Mouse (Mus musculus) liver, embryonic 11.5 days (tissue): ENCODE data around the gene Pacrg. TPM values are rescaled to one million over a fixed set of nuclear protein-coding genes. Genes with fewer than 3 reads are reported as not detected.

Experiments used
- ATAC-seq: fragments of 200-750 bp; cut with Nextera tagmentation; replicated peaks from 2 replicates; pipeline ENCODE4 v1.8.0; 2017; ENCODE audit warnings: moderate number of reproducible peaks, mild to moderate bottlenecking, moderate TSS enrichment, moderate library complexity; ENCODE audit not compliant: low FRiP score
- DNase-seq: peaks from one replicate; pipeline ENCODE4 v3.0.0-alpha.2; 2017; ENCODE audit warnings: low spot score
- H3K27ac ChIP-seq: fragments of 300-500 bp; sonication (generic); 2 replicates; pipeline ENCODE4 v1.5.1; 2014; ENCODE audit warnings: mild to moderate bottlenecking, low read depth, low read length, control low read depth
- H3K27me3 ChIP-seq: fragments of 300-500 bp; sonication (generic); replicated peaks from 2 replicates; pipeline ENCODE4 v1.6.1; 2014; ENCODE audit warnings: low read length, mixed read lengths; ENCODE audit not compliant: control insufficient read depth, insufficient read depth
- H3K36me3 ChIP-seq: fragments of 300-500 bp; sonication (generic); 2 replicates; pipeline ENCODE4 v1.6.1; 2014; ENCODE audit warnings: mild to moderate bottlenecking, low read length, moderate library complexity, mixed read lengths; ENCODE audit not compliant: control insufficient read depth, insufficient read depth
- H3K4me1 ChIP-seq: fragments of 300-500 bp; sonication (generic); replicated peaks from 2 replicates; pipeline ENCODE4 v1.6.1; 2014; ENCODE audit warnings: low read length, mixed read lengths; ENCODE audit not compliant: control insufficient read depth, insufficient read depth
- H3K4me2 ChIP-seq: fragments of 300-500 bp; sonication (generic); 2 replicates; pipeline ENCODE4 v1.6.1; 2014; ENCODE audit warnings: mild to moderate bottlenecking, control low read depth, moderate library complexity
- H3K4me3 ChIP-seq: fragments of 300-500 bp; sonication (generic); 2 replicates; pipeline ENCODE4 v1.5.1; 2014; ENCODE audit warnings: low read depth, low read length, control low read depth
- H3K9ac ChIP-seq: fragments of 300-500 bp; sonication (generic); 2 replicates; pipeline ENCODE4 v1.6.1; 2014; ENCODE audit warnings: low read depth, low read length, control low read depth
- H3K9me3 ChIP-seq: fragments of 300-500 bp; sonication (generic); 2 replicates; pipeline ENCODE4 v1.6.1; 2016; ENCODE audit warnings: low read length, inconsistent platforms, mixed read lengths; ENCODE audit not compliant: control insufficient read depth
- WGBS: fragments of 180-500 bp; shearing (Covaris S2); extraction: QIAGEN DNeasy Blood & Tissue Kit; methylation state at CpG from one replicate; pipeline ENCODE4 v1.1.7; 2014; 5-methylcytosine and 5-hydroxymethylcytosine counted together
- polyA plus RNA-seq: library from polyadenylated mRNA; unstranded; fragments of >200 nt; fragmentation: Nextera tagmentation; extraction: Ambion mirVana; gene quantifications from 2 replicates; pipeline ENCODE4 v1.2.1, GENCODE M21; 2014

Gene Pacrg
- polyA plus RNA-seq, 1 experiment from 2014 or later = 0.41 TPM

DNA sequence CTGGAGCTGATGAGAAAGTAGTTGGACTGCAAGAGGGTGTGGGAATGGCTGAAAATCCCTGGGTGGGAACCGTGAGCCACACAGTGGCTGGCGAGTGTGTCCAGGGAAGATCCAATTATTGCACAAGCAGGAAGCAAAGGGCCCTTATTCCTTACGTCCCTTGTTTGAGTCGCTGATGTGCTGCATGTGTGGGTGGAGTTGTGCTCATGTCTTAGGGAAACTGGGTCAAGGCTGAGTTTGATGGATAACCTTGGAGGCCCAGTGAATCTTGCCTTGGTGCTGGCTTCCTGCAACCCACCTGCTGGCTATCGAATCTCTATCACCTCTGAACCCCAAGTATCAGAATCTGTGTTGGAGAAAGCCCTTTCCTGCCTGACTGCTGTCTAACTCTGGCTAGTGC lies 329.6 kb downstream of the Pacrg start:
- H3K9ac ChIP-seq = no peak overlapping the region
- H3K27ac ChIP-seq = no peak overlapping the region
- H3K27me3 ChIP-seq = no peaks in the 10 kb centered on the region
- DNase-seq (no peak), ATAC-seq (no peak)
- H3K4me3 ChIP-seq = no peak overlapping the region
- no peaks in the 10 kb centered on the region for H3K9me3 ChIP-seq
- 73% methylated on average over 5 of the region's 5 CpGs for WGBS
- no peak overlapping the region for H3K4me2 ChIP-seq
- no peaks in the 10 kb centered on the region for H3K4me1 ChIP-seq
- no peaks in the 10 kb centered on the region for H3K36me3 ChIP-seq

DNA sequence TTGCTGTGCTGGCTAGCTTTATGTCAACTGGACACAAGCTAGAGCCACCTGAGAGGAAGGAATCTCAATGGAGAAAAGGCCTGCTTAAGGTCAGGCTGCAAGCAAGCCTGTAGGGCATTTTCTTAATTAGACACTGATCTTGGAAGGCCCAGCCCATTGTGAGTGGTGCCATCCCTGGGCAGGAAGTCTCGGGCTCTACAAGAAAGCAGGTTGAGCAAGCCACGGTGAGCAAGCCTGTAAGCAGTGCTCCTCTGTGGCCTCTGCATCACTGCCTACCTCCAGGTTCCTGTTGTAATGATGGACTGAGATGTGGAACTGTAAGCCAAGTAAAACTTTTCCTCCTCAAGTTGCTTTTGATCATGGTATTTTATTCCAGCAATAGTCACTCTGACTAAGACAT lies 332.0 kb downstream of the Pacrg start:
- Histone ChIP-seq H3K9ac (no peak overlapping the region), H3K4me3 (no peak overlapping the region), H3K27me3 (no peaks in the 10 kb centered on the region), H3K36me3 (no peaks in the 10 kb centered on the region), H3K4me1 (no peaks in the 10 kb centered on the region), H3K4me2 (no peak overlapping the region), H3K27ac (no peak overlapping the region), H3K9me3 (no peaks in the 10 kb centered on the region)
- DNase-seq (no peak), ATAC-seq (no peak)
- 57% methylated on average over 2 of the region's 2 CpGs for WGBS

DNA sequence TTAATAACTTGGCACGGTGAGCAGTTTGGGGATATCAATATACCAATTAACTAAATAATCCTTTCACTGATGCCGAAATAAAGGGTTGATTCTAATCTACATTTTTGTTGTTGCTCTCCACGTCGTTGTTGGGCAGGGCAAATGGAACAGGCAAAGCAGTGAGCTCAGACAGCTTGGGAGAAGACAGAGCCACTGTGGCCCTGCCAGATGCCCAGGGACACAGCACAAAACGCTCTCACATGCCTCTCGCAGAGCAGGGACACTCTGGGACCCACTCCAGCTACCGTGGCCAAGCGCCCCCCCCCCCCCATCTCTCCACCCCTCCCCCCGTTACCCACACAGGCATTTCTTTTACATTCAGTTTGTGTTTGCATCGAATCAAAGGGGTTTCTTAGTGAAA lies 332.6 kb downstream of the Pacrg start:
- WGBS = 68% methylated on average over 10 of the region's 10 CpGs
- Histone ChIP-seq H3K27ac (no peak overlapping the region), H3K9me3 (no peaks in the 10 kb centered on the region), H3K36me3 (no peaks in the 10 kb centered on the region), H3K27me3 (no peaks in the 10 kb centered on the region), H3K4me2 (no peak overlapping the region), H3K4me3 (no peak overlapping the region), H3K9ac (no peak overlapping the region), H3K4me1 (no peaks in the 10 kb centered on the region)
- no peak for DNase-seq
- ATAC-seq = no peak

DNA sequence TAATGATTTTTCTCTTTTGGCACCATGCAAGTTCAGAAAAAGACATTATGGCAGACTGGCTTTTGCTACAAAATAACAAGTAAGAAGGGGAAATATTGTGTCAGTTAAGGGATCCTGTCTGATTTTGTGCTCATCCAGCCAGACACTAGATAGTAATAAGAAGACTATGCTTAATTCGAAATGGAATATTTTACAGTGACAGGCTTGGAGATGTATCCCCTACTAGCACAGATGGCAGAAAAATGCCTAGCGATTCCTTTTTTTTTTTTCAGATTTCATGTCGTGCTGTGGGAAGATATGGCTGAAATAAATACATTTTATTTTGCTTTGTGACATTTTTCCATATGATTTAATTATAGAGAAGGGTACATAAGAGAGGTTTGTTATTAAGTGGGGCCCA lies 333.2 kb downstream of the Pacrg start:
- 75% methylated on average over 3 of the region's 3 CpGs for WGBS
- no peaks in the 10 kb centered on the region for H3K9me3 ChIP-seq
- no peak overlapping the region for H3K4me3 ChIP-seq
- no peaks in the 10 kb centered on the region for H3K4me1 ChIP-seq
- H3K36me3 ChIP-seq = no peaks in the 10 kb centered on the region
- no peak overlapping the region for H3K27ac ChIP-seq
- DNase-seq = no peak
- no peak overlapping the region for H3K9ac ChIP-seq
- H3K4me2 ChIP-seq = no peak overlapping the region
- ATAC-seq = no peak
- no peaks in the 10 kb centered on the region for H3K27me3 ChIP-seq

DNA sequence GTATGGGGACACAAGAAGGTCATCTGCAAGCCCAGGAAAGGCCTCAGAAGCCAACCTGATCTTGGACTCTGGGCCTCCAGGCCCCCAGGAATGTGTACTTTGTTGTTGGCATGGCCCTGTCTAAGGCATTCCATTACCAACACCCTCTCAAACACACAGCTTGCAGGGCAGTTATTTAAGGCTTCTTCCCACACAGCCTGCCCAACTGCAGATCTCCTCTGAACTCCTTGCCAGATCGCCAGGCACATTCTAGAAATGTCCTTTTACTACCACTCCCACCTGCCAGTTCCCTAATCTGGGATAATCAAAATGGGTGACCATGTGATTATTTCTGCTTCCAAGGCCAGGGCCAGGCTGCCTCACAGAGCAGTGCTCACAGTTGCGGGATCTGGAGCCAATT lies 338.7 kb downstream of the Pacrg start:
- H3K36me3 ChIP-seq = no peaks in the 10 kb centered on the region
- H3K27ac ChIP-seq = no peak overlapping the region
- no peak overlapping the region for H3K4me3 ChIP-seq
- H3K9me3 ChIP-seq = no peaks in the 10 kb centered on the region
- no peak for DNase-seq
- H3K27me3 ChIP-seq = no peaks in the 10 kb centered on the region
- H3K9ac ChIP-seq = no peak overlapping the region
- H3K4me1 ChIP-seq = no peaks in the 10 kb centered on the region
- WGBS = 83% methylated on average over 2 of the region's 2 CpGs
- ATAC-seq = no peak
- H3K4me2 ChIP-seq = no peak overlapping the region

DNA sequence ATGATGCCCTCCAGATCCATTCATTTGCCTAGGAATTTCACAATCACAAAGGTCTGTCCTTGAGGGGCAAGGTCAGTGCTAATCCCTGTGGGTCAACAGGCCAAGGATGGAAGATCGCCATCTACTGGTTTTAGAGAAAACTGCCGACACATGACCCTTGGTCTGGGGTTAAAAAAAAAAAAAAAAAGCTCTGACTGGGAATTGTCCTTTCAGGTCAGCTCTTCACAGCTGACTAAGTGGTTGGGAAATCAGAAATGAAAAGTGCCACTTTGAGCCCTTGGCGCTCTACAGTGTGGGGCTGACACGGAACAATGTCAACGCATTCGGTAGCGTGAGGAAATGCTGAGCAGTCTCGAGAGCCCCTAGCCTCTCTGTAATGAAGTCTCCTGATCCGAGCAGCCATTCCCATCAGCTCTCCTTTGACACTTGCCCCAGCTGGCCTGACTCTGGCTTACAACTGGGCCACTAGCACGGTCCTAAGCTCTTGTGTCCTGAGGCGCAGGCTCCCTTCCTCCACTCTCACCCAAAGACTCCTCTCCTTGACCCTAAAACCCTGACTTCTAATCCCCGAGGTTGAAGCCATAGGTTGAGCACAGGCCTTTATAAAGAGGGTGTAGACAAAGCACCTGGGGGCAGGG lies 339.2 kb downstream of the Pacrg start:
- no peak overlapping the region for H3K4me3 ChIP-seq
- no peaks in the 10 kb centered on the region for H3K36me3 ChIP-seq
- ATAC-seq (no peak), DNase-seq (no peak)
- H3K27ac ChIP-seq = no peak overlapping the region
- H3K4me2 ChIP-seq = no peak overlapping the region
- no peaks in the 10 kb centered on the region for H3K9me3 ChIP-seq
- H3K27me3 ChIP-seq = no peaks in the 10 kb centered on the region
- H3K4me1 ChIP-seq = no peaks in the 10 kb centered on the region
- WGBS = 39% methylated on average over 12 of the region's 12 CpGs
- H3K9ac ChIP-seq = no peak overlapping the region

DNA sequence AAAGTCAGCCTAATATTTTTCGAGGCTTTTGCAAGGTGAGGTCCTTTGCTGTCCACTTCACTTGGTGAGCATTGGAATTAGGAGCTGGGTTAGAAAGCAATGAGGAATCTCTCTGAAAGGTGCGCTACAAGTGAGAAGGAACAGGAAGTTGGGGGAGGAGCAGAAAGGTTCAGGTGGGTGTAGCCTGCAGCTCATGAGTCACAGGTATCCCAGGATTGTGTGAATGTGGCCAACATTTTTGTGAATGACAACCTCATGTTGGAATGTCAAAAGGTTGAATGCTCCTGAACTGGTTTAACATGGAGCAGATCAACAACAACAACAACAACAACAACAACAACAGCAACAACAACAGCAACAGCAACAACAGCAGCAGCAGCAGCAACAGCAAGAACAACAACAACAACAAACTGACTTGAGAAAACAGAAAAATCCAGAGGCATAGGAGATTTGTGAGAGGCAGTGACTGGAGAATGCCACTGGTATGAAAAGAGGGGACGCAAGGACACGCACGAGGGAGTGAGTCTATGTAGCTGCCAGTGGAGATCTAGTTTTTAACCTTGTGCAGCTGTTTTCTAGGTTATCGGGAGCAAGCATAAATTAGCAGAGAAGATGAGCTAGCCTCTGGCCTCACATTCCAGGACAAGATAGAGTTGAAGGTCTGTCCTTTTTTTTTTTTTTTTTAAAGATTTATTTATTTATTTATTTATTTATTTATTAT lies 341.0 kb downstream of the Pacrg start:
- Histone ChIP-seq H3K9ac (no peak overlapping the region), H3K4me3 (no peak overlapping the region), H3K9me3 (no peaks in the 10 kb centered on the region), H3K27ac (no peak overlapping the region), H3K4me2 (no peak overlapping the region), H3K4me1 (no peaks in the 10 kb centered on the region), H3K27me3 (no peaks in the 10 kb centered on the region), H3K36me3 (no peaks in the 10 kb centered on the region)
- 77% methylated on average over 6 of the region's 6 CpGs for WGBS
- ATAC-seq (no peak), DNase-seq (no peak)

DNA sequence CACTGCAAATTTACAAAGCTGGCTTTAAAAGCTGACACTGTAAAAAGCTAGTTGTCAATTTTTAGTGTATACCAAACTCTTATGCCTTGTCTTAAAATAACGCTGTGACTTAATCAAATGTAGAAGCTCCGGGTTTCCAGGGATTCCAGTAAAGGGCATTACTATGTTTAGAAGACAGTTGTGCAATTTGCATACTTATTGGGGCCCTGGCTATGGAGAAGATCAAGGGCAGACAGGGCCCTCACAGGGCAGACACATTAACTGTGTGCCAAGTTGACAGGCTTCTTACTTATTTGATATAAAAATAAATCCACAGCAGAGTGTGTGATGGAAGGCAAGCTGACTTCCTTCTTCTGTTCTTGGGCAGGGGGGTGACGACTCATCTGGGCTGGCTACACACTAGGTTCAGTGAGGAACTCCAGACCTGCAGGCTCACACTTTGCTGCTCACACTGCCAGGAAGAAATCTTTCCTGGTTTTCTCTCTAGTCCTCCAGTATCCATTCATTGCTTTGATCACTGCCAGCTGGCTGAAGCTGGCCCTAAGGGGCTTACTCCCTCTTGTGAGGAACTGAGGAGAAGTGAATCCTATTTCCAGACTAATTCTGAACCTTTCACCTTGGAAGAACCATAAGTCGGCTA lies 342.2 kb downstream of the Pacrg start:
- no peak overlapping the region for H3K27ac ChIP-seq
- H3K4me3 ChIP-seq = no peak overlapping the region
- H3K9ac ChIP-seq = no peak overlapping the region
- no peaks in the 10 kb centered on the region for H3K27me3 ChIP-seq
- 56% methylated on average over 4 of the region's 4 CpGs for WGBS
- no peak overlapping the region for H3K4me2 ChIP-seq
- no peaks in the 10 kb centered on the region for H3K36me3 ChIP-seq
- no peaks in the 10 kb centered on the region for H3K4me1 ChIP-seq
- no peaks in the 10 kb centered on the region for H3K9me3 ChIP-seq
- ATAC-seq (no peak), DNase-seq (no peak)

DNA sequence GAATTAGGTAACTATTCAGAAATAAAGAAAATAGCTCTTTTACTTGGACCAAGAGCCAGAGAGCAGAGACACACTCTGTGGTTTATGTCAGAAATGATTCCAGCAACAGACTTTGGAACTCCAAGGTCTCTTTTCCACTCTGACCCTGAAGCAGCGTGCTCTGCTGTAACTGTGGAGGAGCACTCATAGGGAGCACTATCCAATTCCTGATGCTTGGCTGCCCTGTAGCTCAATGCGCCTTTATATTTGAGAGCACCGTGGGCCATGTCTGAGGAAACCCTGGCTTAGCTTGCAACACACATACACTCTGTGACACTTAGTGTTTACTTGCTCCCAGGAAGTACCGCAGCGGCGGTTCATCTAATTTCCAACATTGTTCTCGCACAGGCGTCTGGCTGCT lies 344.0 kb downstream of the Pacrg start:
- H3K4me1 ChIP-seq = 0 out of 2 replicates have a peak, but pooled peaks cover 4% of the 10 kb centered on the region
- no peaks in the 10 kb centered on the region for H3K27me3 ChIP-seq
- no peak overlapping the region for H3K27ac ChIP-seq
- ATAC-seq (no peak), DNase-seq (no peak)
- no peaks in the 10 kb centered on the region for H3K36me3 ChIP-seq
- no peak overlapping the region for H3K9ac ChIP-seq
- 89% methylated on average over 8 of the region's 8 CpGs for WGBS
- H3K4me2 ChIP-seq = no peak overlapping the region
- H3K4me3 ChIP-seq = no peak overlapping the region
- no peaks in the 10 kb centered on the region for H3K9me3 ChIP-seq
